Mouse (Mus musculus): ENCODE measurements at regions not wholly inside any gene's neighbourhood (a gene's known extent, or its start where the extent isn't known, plus 50 kb on each side); places are given as distances from the start of the nearest gene placed in this dataset.

GRCm38 (mm10) chr3:50692306-50692705 lies 248.9 kb upstream of the Slc7a11 start:
- DNase-seq (ENCODE audit: low spot score) (no peak), ATAC-seq (ENCODE audit: insufficient read depth, low FRiP score, low TSS enrichment) (no peak)
- no peaks in the 10 kb centered on the region for H3K27me3 ChIP-seq (ENCODE audit: control insufficient read depth, insufficient read depth, low read length)
- no peaks in the 10 kb centered on the region for H3K4me1 ChIP-seq (ENCODE audit: control insufficient read depth, insufficient read depth, low read length)
- WGBS: 93% methylated on average over 1 of the region's 1 CpGs
- H3K9ac ChIP-seq (ENCODE audit: low read length): no peak overlapping the region
- H3K27ac ChIP-seq (ENCODE audit: low read depth, low read length): no peak overlapping the region
- H3K9me3 ChIP-seq (ENCODE audit: control insufficient read depth, low read length): no peaks in the 10 kb centered on the region
- H3K36me3 ChIP-seq (ENCODE audit: control insufficient read depth, insufficient read depth, low read length): no peaks in the 10 kb centered on the region
- no peak overlapping the region for H3K4me3 ChIP-seq (ENCODE audit: low read depth, low read length)
- no peak overlapping the region for H3K4me2 ChIP-seq (ENCODE audit: low read depth)

- WGBS: 77% methylated on average over 5 of the region's 5 CpGs
Measured at GRCm38 (mm10) chr3:50690750-50691149, 247.3 kb upstream of the Slc7a11 start.

GRCm38 (mm10) chr3:50689375-50689774 lies 246.0 kb upstream of the Slc7a11 start:
- Histone ChIP-seq H3K36me3 (ENCODE audit: control insufficient read depth, insufficient read depth, low read length) (no peaks in the 10 kb centered on the region), H3K4me2 (ENCODE audit: low read depth) (no peak overlapping the region), H3K27me3 (ENCODE audit: control insufficient read depth, insufficient read depth, low read length) (no peaks in the 10 kb centered on the region), H3K4me3 (ENCODE audit: low read depth, low read length) (no peak overlapping the region), H3K27ac (ENCODE audit: low read depth, low read length) (no peak overlapping the region), H3K4me1 (ENCODE audit: control insufficient read depth, insufficient read depth, low read length) (no peaks in the 10 kb centered on the region), H3K9me3 (ENCODE audit: control insufficient read depth, low read length) (no peaks in the 10 kb centered on the region), H3K9ac (ENCODE audit: low read length) (no peak overlapping the region)
- DNase-seq (ENCODE audit: low spot score) (no peak), ATAC-seq (ENCODE audit: insufficient read depth, low FRiP score, low TSS enrichment) (no peak)
- WGBS: 90% methylated on average over 5 of the region's 5 CpGs

More at GRCm38 (mm10) chr3:50690750-50691149, 247.3 kb upstream of the Slc7a11 start:
- DNase-seq (ENCODE audit: low spot score) (no peak), ATAC-seq (ENCODE audit: insufficient read depth, low FRiP score, low TSS enrichment) (no peak)
- no peaks in the 10 kb centered on the region for H3K9me3 ChIP-seq (ENCODE audit: control insufficient read depth, low read length)
- H3K4me2 ChIP-seq (ENCODE audit: low read depth): no peak overlapping the region
- H3K27ac ChIP-seq (ENCODE audit: low read depth, low read length): no peak overlapping the region
- no peaks in the 10 kb centered on the region for H3K27me3 ChIP-seq (ENCODE audit: control insufficient read depth, insufficient read depth, low read length)
- H3K9ac ChIP-seq (ENCODE audit: low read length): no peak overlapping the region
- no peaks in the 10 kb centered on the region for H3K4me1 ChIP-seq (ENCODE audit: control insufficient read depth, insufficient read depth, low read length)
- no peaks in the 10 kb centered on the region for H3K36me3 ChIP-seq (ENCODE audit: control insufficient read depth, insufficient read depth, low read length)
- H3K4me3 ChIP-seq (ENCODE audit: low read depth, low read length): no peak overlapping the region

- Histone ChIP-seq H3K9me3 (ENCODE audit: control insufficient read depth, low read length) (no peaks in the 10 kb centered on the region), H3K4me2 (ENCODE audit: low read depth) (no peak overlapping the region), H3K9ac (ENCODE audit: low read length) (no peak overlapping the region), H3K36me3 (ENCODE audit: control insufficient read depth, insufficient read depth, low read length) (no peaks in the 10 kb centered on the region), H3K4me3 (ENCODE audit: low read depth, low read length) (no peak overlapping the region), H3K27ac (ENCODE audit: low read depth, low read length) (no peak overlapping the region), H3K4me1 (ENCODE audit: control insufficient read depth, insufficient read depth, low read length) (no peaks in the 10 kb centered on the region), H3K27me3 (ENCODE audit: control insufficient read depth, insufficient read depth, low read length) (no peaks in the 10 kb centered on the region)
- 59% methylated on average over 3 of the region's 3 CpGs for WGBS
- DNase-seq (ENCODE audit: low spot score) (no peak), ATAC-seq (ENCODE audit: insufficient read depth, low FRiP score, low TSS enrichment) (no peak)
Measured at GRCm38 (mm10) chr3:50687755-50688154, 244.3 kb upstream of the Slc7a11 start.

- no peak overlapping the region for H3K4me2 ChIP-seq (ENCODE audit: low read depth)
- H3K4me3 ChIP-seq (ENCODE audit: low read depth, low read length): no peak overlapping the region
- WGBS: 47% methylated on average over 5 of the region's 5 CpGs
- no peaks in the 10 kb centered on the region for H3K9me3 ChIP-seq (ENCODE audit: control insufficient read depth, low read length)
- H3K27me3 ChIP-seq (ENCODE audit: control insufficient read depth, insufficient read depth, low read length): no peaks in the 10 kb centered on the region
- no peaks in the 10 kb centered on the region for H3K4me1 ChIP-seq (ENCODE audit: control insufficient read depth, insufficient read depth, low read length)
- ATAC-seq (ENCODE audit: insufficient read depth, low FRiP score, low TSS enrichment) (0 out of 2 replicates have a peak, but pooled peaks have one; percentile 38), DNase-seq (ENCODE audit: low spot score) (peak; percentile 28)
- H3K27ac ChIP-seq (ENCODE audit: low read depth, low read length): 0 out of 2 replicates have a peak overlapping the region, but pooled peaks have one; percentile 20
- H3K9ac ChIP-seq (ENCODE audit: low read length): no peak overlapping the region
- no peaks in the 10 kb centered on the region for H3K36me3 ChIP-seq (ENCODE audit: control insufficient read depth, insufficient read depth, low read length)
Measured at GRCm38 (mm10) chr3:50678611-50678988, 235.2 kb upstream of the Slc7a11 start.

- no peak overlapping the region for H3K9ac ChIP-seq (ENCODE audit: low read length)
- ATAC-seq (ENCODE audit: insufficient read depth, low FRiP score, low TSS enrichment): peak; percentile 73; the same call in 1 of the 2 replicates
Measured at GRCm38 (mm10) chr3:50677953-50678610, 234.7 kb upstream of the Slc7a11 start.

GRCm38 (mm10) chr3:50675769-50676168 lies 232.4 kb upstream of the Slc7a11 start:
- no peak overlapping the region for H3K27ac ChIP-seq (ENCODE audit: low read depth, low read length)
- no peak overlapping the region for H3K9ac ChIP-seq (ENCODE audit: low read length)
- DNase-seq (ENCODE audit: low spot score) (no peak), ATAC-seq (ENCODE audit: insufficient read depth, low FRiP score, low TSS enrichment) (no peak)
- H3K27me3 ChIP-seq (ENCODE audit: control insufficient read depth, insufficient read depth, low read length): no peaks in the 10 kb centered on the region
- H3K36me3 ChIP-seq (ENCODE audit: control insufficient read depth, insufficient read depth, low read length): no peaks in the 10 kb centered on the region
- 71% methylated on average over 1 of the region's 1 CpGs for WGBS
- no peak overlapping the region for H3K4me2 ChIP-seq (ENCODE audit: low read depth)
- no peaks in the 10 kb centered on the region for H3K4me1 ChIP-seq (ENCODE audit: control insufficient read depth, insufficient read depth, low read length)
- no peak overlapping the region for H3K4me3 ChIP-seq (ENCODE audit: low read depth, low read length)
- H3K9me3 ChIP-seq (ENCODE audit: control insufficient read depth, low read length): no peaks in the 10 kb centered on the region

More at GRCm38 (mm10) chr3:50677953-50678610, 234.7 kb upstream of the Slc7a11 start:
- Histone ChIP-seq H3K9me3 (ENCODE audit: control insufficient read depth, low read length) (no peaks in the 10 kb centered on the region), H3K36me3 (ENCODE audit: control insufficient read depth, insufficient read depth, low read length) (no peaks in the 10 kb centered on the region), H3K27me3 (ENCODE audit: control insufficient read depth, insufficient read depth, low read length) (no peaks in the 10 kb centered on the region), H3K27ac (ENCODE audit: low read depth, low read length) (0 out of 2 replicates have a peak overlapping the region, but pooled peaks have one; percentile 20), H3K4me2 (ENCODE audit: low read depth) (no peak overlapping the region), H3K4me1 (ENCODE audit: control insufficient read depth, insufficient read depth, low read length) (no peaks in the 10 kb centered on the region), H3K4me3 (ENCODE audit: low read depth, low read length) (no peak overlapping the region)
- WGBS: 55% methylated on average over 13 of the region's 13 CpGs
- DNase-seq (ENCODE audit: low spot score): peak; percentile 13

GRCm38 (mm10) chr3:50674860-50675566 lies 231.6 kb upstream of the Slc7a11 start:
- DNase-seq (ENCODE audit: low spot score): no peak

GRCm38 (mm10) chr3:50665316-50665715 lies 221.9 kb upstream of the Slc7a11 start:
- Histone ChIP-seq H3K9ac (ENCODE audit: low read length) (no peak overlapping the region), H3K36me3 (ENCODE audit: control insufficient read depth, insufficient read depth, low read length) (no peaks in the 10 kb centered on the region), H3K27ac (ENCODE audit: low read depth, low read length) (no peak overlapping the region), H3K9me3 (ENCODE audit: control insufficient read depth, low read length) (no peaks in the 10 kb centered on the region), H3K27me3 (ENCODE audit: control insufficient read depth, insufficient read depth, low read length) (no peaks in the 10 kb centered on the region), H3K4me2 (ENCODE audit: low read depth) (no peak overlapping the region), H3K4me3 (ENCODE audit: low read depth, low read length) (no peak overlapping the region), H3K4me1 (ENCODE audit: control insufficient read depth, insufficient read depth, low read length) (no peaks in the 10 kb centered on the region)
- 85% methylated on average over 6 of the region's 6 CpGs for WGBS
- DNase-seq (ENCODE audit: low spot score) (no peak), ATAC-seq (ENCODE audit: insufficient read depth, low FRiP score, low TSS enrichment) (no peak)

More at GRCm38 (mm10) chr3:50674860-50675566, 231.6 kb upstream of the Slc7a11 start:
- H3K36me3 ChIP-seq (ENCODE audit: control insufficient read depth, insufficient read depth, low read length): no peaks in the 10 kb centered on the region
- H3K4me1 ChIP-seq (ENCODE audit: control insufficient read depth, insufficient read depth, low read length): no peaks in the 10 kb centered on the region
- 86% methylated on average over 4 of the region's 4 CpGs for WGBS
- H3K4me2 ChIP-seq (ENCODE audit: low read depth): no peak overlapping the region
- no peak for ATAC-seq (ENCODE audit: insufficient read depth, low FRiP score, low TSS enrichment)
- H3K9ac ChIP-seq (ENCODE audit: low read length): no peak overlapping the region
- no peak overlapping the region for H3K4me3 ChIP-seq (ENCODE audit: low read depth, low read length)
- H3K27me3 ChIP-seq (ENCODE audit: control insufficient read depth, insufficient read depth, low read length): no peaks in the 10 kb centered on the region
- no peak overlapping the region for H3K27ac ChIP-seq (ENCODE audit: low read depth, low read length)
- no peaks in the 10 kb centered on the region for H3K9me3 ChIP-seq (ENCODE audit: control insufficient read depth, low read length)
